Mouse (Mus musculus) bone marrow macrophage, adult 2 months (primary cell): ENCODE results near the gene Stim1. TPM values are rescaled to one million over a fixed set of nuclear protein-coding genes. Genes with fewer than 3 reads are reported as not detected.

Experiments
- H3K27ac ChIP-seq: 2 replicates; pipeline ENCODE4 v1.5.1; 2012; ENCODE audit warnings: low read depth, low read length; ENCODE audit not compliant: insufficient read depth
- H3K4me1 ChIP-seq: 2 replicates; pipeline ENCODE4 v1.6.1; 2012; ENCODE audit warnings: low read length; ENCODE audit not compliant: control insufficient read depth, insufficient read depth
- H3K4me3 ChIP-seq: 2 replicates; pipeline ENCODE4 v1.5.1; 2012; ENCODE audit warnings: mild to moderate bottlenecking, low read length, moderate library complexity; ENCODE audit not compliant: insufficient read depth
- CTCF ChIP-seq: IDR thresholded peaks from 2 replicates; pipeline ENCODE4 v1.5.1; 2012; ENCODE audit warnings: low read depth, mild to moderate bottlenecking, low read length, moderate library complexity
- POLR2A ChIP-seq: IDR thresholded peaks from 2 replicates; pipeline ENCODE4 v1.6.1; 2012; ENCODE audit warnings: mild to moderate bottlenecking, low read depth, low read length, borderline replicate concordance
- polyA plus RNA-seq: library from polyadenylated mRNA; stranded (reverse); fragments of >200 nt; gene quantifications from 2 replicates; pipeline ENCODE4 v1.2.4, GENCODE M21; 2012; ENCODE audit not compliant: missing spikeins, insufficient read depth, insufficient read length

Stim1 gene
- polyA plus RNA-seq, 1 experiment, result 50.2 TPM

GRCm38 (mm10) chr7:102314908-102315307, 47.3 kb downstream of the Stim1 start:
- Histone ChIP-seq H3K4me1 (peaks cover 12% of the 10 kb centered on the region), H3K4me3 (no peak overlapping the region), H3K27ac (no peak overlapping the region)
- TF ChIP-seq POLR2A, result no peak
- TF ChIP-seq CTCF, result no peak

- H3K4me3 ChIP-seq, result no peak overlapping the region
- no peak for TF ChIP-seq POLR2A
- TF ChIP-seq CTCF, result no peak
- H3K27ac ChIP-seq, result no peak overlapping the region
- peaks cover 11% of the 10 kb centered on the region for H3K4me1 ChIP-seq
Measured at GRCm38 (mm10) chr7:102315435-102315834, 47.8 kb downstream of the Stim1 start.

DNA sequence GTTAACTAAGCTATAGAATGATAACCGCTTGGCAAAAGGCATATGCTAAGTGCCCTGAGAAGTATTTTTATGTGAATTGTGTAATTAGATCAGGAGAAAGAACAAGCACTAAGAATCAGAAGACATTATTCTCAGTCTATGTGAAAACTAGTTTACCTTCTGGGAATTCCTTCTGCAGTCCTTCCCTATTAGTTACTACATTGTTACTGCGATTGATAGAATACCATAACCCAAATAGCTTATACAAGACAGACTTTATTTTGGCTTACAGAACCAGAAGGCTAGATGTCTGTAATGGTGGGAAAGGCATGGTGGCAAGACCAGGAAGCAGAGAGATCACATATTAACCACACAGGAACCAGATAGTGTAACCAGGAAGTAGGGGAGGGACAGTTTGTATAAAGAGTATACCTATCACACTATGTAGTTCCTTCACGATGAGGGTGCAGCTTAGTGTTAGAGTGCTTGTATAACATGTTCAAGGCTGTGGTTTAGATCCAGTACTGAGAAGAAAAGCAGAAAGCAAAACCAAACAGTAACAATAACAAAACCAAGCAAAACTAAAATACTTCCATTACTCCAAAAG, 50.1 kb downstream of the Stim1 start:
- TF ChIP-seq POLR2A (no peak), CTCF (no peak)
- Histone ChIP-seq H3K27ac (no peak overlapping the region), H3K4me3 (no peak overlapping the region), H3K4me1 (peaks cover 9% of the 10 kb centered on the region; the same call in 1 of the 2 replicates)

GRCm38 (mm10) chr7:102322137-102322536, 54.5 kb downstream of the Stim1 start:
- no peak overlapping the region for H3K4me3 ChIP-seq
- no peak overlapping the region for H3K27ac ChIP-seq
- no peak for TF ChIP-seq CTCF
- TF ChIP-seq POLR2A, result no peak
- H3K4me1 ChIP-seq, result no peaks in the 10 kb centered on the region

GRCm38 (mm10) chr7:102326323-102326722, 58.7 kb downstream of the Stim1 start:
- Histone ChIP-seq H3K27ac (no peak overlapping the region), H3K4me1 (no peaks in the 10 kb centered on the region), H3K4me3 (no peak overlapping the region)
- TF ChIP-seq POLR2A (no peak), CTCF (no peak)

- no peak for TF ChIP-seq CTCF
- no peak for TF ChIP-seq POLR2A
- Histone ChIP-seq H3K27ac (no peak overlapping the region), H3K4me1 (peaks cover 5% of the 10 kb centered on the region)
Measured at GRCm38 (mm10) chr7:102330270-102330669, 62.7 kb downstream of the Stim1 start.

DNA sequence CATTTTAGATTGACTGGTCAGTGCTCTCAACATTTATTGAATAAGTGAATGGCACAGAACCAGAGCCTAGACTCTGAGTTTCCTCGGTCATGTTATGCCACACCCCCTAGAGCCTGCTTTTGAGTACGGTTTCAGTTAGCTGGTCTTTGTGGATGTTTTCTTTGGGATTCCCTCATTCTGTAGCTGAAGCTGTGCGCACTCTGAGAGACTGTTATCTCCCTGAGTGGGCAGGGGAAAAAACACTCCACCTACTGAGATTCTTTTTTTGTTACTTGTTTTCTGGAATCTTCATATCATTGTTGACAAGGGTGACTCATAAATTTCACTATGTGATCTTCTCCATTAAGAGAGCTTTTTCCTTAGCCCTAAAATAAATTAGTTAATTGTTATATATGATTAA, 63.9 kb downstream of the Stim1 start:
- no peak for TF ChIP-seq POLR2A
- TF ChIP-seq CTCF, result no peak
- Histone ChIP-seq H3K4me1 (peaks cover 5% of the 10 kb centered on the region), H3K4me3 (no peak overlapping the region), H3K27ac (no peak overlapping the region)

More at GRCm38 (mm10) chr7:102330270-102330669, 62.7 kb downstream of the Stim1 start:
- no peak overlapping the region for H3K4me3 ChIP-seq

DNA sequence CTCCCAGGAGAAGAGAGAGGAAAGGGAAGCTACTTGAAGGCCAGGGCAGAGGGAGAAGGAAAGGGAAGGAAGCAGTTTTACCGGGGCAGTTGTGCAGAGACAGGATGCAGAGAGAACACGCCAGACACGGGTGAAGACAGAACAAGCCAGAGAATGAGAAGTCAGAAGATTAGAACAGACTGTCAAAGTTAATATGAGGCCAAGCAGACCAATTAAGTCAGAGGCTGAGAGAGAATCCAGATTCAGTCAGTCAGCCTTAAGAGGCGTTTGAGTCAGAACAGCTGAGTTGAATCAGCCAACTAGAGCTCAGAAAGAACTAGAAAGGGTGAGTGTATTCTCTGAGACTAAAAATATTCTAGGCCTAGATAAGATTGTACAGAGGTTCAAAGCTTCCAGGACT, 66.1 kb downstream of the Stim1 start:
- TF ChIP-seq CTCF, result no peak
- no peak for TF ChIP-seq POLR2A
- no peak overlapping the region for H3K4me3 ChIP-seq
- H3K27ac ChIP-seq, result no peak overlapping the region
- peaks cover 7% of the 10 kb centered on the region for H3K4me1 ChIP-seq

DNA sequence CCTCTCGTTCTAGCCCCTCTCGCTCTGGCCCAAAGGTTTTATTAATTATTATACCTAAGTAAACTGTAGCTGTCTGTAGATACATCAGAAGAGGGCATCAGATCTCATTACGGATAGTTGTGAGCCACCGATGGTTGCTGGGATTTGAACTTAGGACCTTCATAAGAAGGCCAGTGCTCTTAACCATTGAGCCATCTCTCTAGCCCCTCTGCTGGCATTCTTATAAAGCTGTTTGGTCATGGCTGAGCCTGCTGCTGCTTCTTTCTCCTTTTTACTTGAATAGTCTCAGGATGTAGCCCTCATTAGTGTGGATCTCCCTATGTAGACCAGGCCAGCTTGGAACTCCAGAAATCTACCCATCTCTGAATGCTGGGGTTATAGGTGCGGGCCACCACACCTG, 69.7 kb downstream of the Stim1 start:
- H3K27ac ChIP-seq, result no peak overlapping the region
- H3K4me3 ChIP-seq, result no peak overlapping the region
- peaks cover 7% of the 10 kb centered on the region for H3K4me1 ChIP-seq
- TF ChIP-seq POLR2A, result no peak
- TF ChIP-seq CTCF, result no peak

DNA sequence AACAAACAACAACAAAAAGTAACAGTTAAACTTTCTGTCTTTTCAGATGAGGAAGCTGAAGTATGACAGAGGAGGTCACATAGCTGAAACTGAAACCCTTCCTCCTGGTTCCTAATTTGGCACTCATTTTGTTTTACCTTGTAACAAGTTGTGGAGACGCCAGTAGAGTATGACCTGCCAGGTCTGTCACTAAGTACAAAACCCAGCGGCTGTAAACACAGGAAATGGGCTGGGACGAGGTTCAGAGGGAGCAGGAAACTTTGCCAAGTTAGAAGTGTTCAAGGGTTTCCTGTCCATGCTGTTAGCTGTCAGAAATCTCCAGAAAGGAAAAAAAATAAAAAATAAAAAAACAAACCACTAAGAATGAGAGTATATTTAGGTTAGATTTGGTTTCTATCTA, 70.3 kb downstream of the Stim1 start:
- H3K4me1 ChIP-seq, result peaks cover 7% of the 10 kb centered on the region
- no peak overlapping the region for H3K4me3 ChIP-seq
- no peak overlapping the region for H3K27ac ChIP-seq
- TF ChIP-seq POLR2A (no peak), CTCF (no peak)
